Mouse (Mus musculus) myocyte (in vitro differentiated cells): ENCODE data around the gene Gm10553.
"Not testable (repeated sequence)": the region's sequence is repeated elsewhere in the genome, so short reads cannot be mapped to it uniquely, and the experiment has no call there.

ENCODE experiments used
- CEBPB ChIP-seq: IDR thresholded peaks from 2 replicates; pipeline ENCODE4 v1.6.1; 2011; ENCODE audit warnings: mild to moderate bottlenecking, moderate library complexity; ENCODE audit not compliant: poor library complexity, insufficient read depth, severe bottlenecking
- E2F4 ChIP-seq: IDR thresholded peaks from one replicate; pipeline ENCODE4 v1.6.1; 2011; ENCODE audit warnings: mild to moderate bottlenecking, control low read depth, moderate library complexity; ENCODE audit not compliant: insufficient read depth
- MAX ChIP-seq: IDR thresholded peaks from one replicate; pipeline ENCODE4 v1.6.1; 2011; ENCODE audit warnings: low read depth, mild to moderate bottlenecking, control low read depth
- MYOD1 ChIP-seq, 3 experiments: IDR thresholded peaks; one replicate each; pipeline ENCODE4 v1.6.1; 2011; ENCODE audit warnings: control low read depth in 2 of 3, low read depth in 2 of 3, mild to moderate bottlenecking in 2 of 3, moderate library complexity in 1 of 3; ENCODE audit not compliant: insufficient read length in 2 of 3, control insufficient read depth in 1 of 3
- MYOG ChIP-seq, 3 experiments: IDR thresholded peaks; one replicate each; pipeline ENCODE4 v1.6.1; 2011; ENCODE audit warnings: control low read depth in 2 of 3, low read depth in 2 of 3, mild to moderate bottlenecking in 2 of 3; ENCODE audit not compliant: insufficient read length in 2 of 3, control insufficient read depth in 1 of 3, insufficient read depth in 1 of 3
- POLR2A ChIP-seq: IDR thresholded peaks from one replicate; pipeline ENCODE4 v1.6.1; 2011; ENCODE audit warnings: low read depth, mild to moderate bottlenecking, control low read depth, moderate library complexity; ENCODE audit not compliant: insufficient read length
- POLR2AphosphoS2 ChIP-seq: IDR thresholded peaks from one replicate; pipeline ENCODE4 v1.6.1; 2011; ENCODE audit warnings: low read depth, control low read depth; ENCODE audit not compliant: insufficient read length
- REST ChIP-seq: IDR thresholded peaks from one replicate; pipeline ENCODE4 v1.6.1; 2011; ENCODE audit warnings: mild to moderate bottlenecking, control low read depth, moderate library complexity; ENCODE audit not compliant: insufficient read depth, insufficient read length
- SRF ChIP-seq: IDR thresholded peaks from one replicate; pipeline ENCODE4 v1.6.1; 2011; ENCODE audit warnings: low read depth; ENCODE audit not compliant: control insufficient read depth, insufficient read length
- TCF12 ChIP-seq: IDR thresholded peaks from one replicate; pipeline ENCODE4 v1.6.1; 2011; ENCODE audit warnings: mild to moderate bottlenecking, control low read depth; ENCODE audit not compliant: poor library complexity, insufficient read depth, severe bottlenecking
- TCF3 ChIP-seq: IDR thresholded peaks from one replicate; pipeline ENCODE4 v1.6.1; 2011; ENCODE audit warnings: low read depth, control low read depth; ENCODE audit not compliant: insufficient read length
- USF1 ChIP-seq: IDR thresholded peaks from one replicate; pipeline ENCODE4 v1.6.1; 2011; ENCODE audit warnings: low read depth, mild to moderate bottlenecking, control low read depth, moderate library complexity

- not testable (repeated sequence) for TF ChIP-seq TCF12; POLR2A; E2F4; POLR2AphosphoS2; MYOG (IDR thresholded peaks at IDR 0.05; ENCODE audit: control insufficient read depth in 1 of 3, insufficient read depth in 1 of 3, insufficient read length in 2 of 3, low read depth in 2 of 3); TCF3; MYOD1 (IDR thresholded peaks at IDR 0.05; ENCODE audit: control insufficient read depth in 1 of 3, insufficient read length in 2 of 3, low read depth in 2 of 3); MAX; SRF; USF1; REST; CEBPB
Measured at GRCm38 (mm10) chr1:85099081-85099480, 883 bp upstream of the Gm10553 start.
